Mouse (Mus musculus) cerebellum, adult 9-10 months (tissue): Measurements from ENCODE around the gene Plekho2.
A peak's percentile ranks its signal among the peaks of the same experiment; 100 is the strongest.

ENCODE experiments used
- DNase-seq: peaks from one replicate; pipeline ENCODE4 v3.0.0; 2022

Gene Plekho2

DNA sequence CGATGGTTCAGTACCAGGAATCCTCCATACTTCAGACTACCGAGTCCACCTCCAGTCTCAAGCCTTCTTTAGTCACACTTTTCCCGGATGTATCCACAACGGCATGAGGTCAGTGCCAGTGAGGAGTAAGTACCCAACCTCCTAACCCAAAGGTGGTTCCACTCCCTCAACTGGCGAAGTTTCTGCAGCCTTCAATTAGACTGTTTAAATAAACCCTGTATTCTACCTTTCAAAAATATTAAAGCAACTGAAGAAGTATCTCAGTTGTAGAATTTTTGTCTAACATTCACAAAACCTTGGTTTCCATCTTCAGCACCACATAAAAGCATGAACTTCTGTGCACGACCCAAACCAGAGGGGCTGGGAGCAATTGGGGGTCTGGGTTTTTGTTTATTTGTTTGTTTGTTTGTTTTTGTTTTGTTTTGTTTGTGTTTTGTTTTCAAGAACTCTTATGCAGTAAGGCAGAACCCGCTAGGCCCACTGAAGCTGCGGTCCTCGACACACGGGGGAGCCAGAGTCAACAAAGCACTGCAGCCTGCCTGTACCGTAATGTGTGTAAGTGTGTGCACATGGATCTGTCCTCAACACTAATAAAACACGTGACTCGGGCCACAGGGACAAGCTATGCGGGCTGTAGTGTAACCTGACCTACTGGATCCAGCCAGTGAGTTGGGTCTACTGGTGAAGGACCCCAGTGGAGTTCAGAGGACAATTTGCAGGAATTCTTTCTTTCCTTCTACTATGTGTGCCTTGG, 56.1 kb downstream of the Plekho2 start:
- peak; percentile 80 for DNase-seq

DNA sequence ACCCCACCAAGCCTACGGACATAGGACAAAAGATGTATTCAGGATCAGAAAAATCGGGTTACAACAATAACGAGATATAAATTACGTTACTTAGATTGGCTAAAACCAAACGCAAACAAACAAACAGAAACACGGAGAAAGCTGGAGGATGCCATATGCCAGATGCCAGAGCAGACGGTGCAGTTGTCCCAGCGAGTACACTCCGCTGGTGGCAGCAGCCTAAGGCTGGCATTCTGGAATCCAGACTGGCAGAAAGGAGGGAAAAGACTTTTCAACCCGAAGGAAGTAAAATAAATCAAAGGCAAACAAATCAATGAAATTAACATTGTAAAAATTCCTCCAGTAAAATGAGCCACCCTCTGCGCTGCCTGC, 59.3 kb downstream of the Plekho2 start:
- no peak for DNase-seq

DNA sequence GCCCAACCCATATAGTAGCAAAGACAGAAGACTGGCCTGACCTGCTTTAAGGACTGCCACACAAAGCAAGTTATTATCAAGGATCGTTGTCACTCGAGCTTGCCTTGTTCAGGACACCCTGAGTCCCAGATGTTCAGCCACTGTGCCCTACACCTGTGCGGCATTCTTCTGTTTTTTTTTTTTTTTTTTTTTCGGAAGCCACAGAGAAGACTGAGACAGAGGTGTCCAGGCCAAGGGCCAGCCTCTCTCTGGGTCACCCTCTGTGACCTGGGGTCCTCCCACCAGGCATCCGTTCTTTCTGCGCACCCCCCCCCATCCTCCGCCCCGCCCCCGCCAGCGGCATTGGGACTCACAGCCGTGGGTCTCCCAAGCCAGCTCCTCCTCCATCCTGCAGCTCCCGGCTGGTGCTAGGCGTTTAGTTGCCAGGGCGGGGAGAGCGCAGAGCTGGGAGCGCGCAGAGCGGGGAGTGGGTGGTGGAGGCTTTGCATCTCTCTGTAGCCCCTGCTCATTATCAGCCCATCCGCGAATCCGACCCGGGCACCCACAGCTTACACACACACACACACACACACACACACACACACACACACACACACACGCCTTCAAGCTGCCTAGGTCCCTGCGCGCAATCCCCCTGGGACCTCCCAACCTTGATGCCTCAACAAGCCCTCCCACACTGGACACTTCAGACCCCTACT, 59.9 kb downstream of the Plekho2 start, which contains the start of gene Ankdd1a:
Gene Ankdd1a, minus strand, starts transcription at position 387 of the 698 bp plus-strand sequence.
- DNase-seq = peak; percentile 56

DNA sequence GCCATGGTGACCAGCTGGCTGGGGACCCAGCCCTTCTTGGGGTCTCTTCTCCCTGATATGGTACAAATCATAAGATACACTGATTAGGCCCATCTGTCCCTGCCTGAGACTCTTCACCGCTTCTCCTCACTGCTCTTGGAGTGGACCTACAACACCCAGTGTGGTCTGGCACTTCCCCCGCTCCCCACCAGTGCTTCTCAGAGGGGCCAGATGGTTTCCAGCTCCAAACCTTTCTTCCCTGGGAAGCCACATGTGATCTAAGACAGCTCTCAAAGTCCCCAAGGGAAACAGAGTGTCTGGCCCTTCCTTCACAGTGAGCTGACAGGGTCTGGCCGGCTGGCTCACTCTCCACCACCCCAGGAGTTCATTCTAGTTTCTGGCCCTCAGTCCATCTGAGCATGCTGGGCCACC, 65.0 kb downstream of the Plekho2 start:
- peak; percentile 77 for DNase-seq

DNA sequence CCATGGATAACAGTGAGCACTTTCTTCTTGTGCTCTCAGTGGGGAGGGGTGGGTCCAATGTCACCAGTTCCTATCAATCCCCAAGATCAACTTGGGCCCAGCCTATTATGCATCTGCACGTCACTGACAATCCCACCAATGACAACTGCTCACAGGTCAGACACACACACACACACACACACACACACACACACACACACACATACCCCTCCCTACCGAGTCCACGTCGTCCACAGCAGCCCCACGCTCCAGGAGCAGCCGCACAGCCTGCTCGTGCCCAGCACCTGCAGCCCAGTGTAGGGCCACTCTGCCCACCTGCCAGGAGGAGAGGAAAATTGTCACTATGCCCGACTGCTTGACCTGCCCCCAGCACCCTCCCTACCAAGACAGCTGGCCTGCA, 65.4 kb downstream of the Plekho2 start:
- no peak for DNase-seq

DNA sequence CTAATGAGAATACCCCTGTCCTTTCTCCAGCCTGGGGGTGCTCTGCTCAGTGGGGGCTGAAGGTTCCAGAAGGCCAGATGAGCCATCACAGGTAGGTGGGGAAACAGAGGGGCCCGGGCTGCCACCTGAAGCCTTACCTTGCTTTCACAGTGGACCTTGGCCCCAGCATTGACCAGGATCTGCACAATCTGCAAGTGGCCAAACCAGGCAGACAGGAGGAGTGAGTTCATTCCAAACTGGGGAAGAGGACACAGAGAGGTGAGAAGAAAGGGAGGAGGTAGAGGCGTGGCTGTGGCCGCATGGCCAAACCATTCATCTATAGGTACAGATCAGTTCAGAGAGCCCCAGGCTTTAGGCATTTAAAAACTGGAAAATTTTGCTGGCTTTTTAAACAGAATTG, 67.3 kb downstream of the Plekho2 start:
- no peak for DNase-seq

DNA sequence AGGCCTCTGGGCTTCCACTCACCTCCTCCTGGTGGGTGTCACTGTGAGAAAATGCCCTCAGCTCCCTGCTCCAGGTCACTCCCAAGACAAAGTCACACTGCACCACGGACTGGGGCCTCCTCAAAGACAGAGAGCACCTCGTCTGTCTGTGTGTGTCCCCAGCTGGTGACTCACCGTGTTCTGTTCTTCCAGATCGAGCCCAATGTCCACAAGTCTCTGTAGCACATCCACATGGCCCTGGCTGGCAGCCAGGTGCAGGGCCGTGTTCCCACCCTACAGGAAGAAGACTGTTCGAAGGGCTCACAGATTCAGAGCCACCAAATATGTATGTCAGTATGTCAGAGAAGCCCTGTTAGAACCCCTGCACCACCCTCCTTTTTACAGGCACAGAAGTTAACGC, 71.4 kb downstream of the Plekho2 start:
- DNase-seq = no peak

DNA sequence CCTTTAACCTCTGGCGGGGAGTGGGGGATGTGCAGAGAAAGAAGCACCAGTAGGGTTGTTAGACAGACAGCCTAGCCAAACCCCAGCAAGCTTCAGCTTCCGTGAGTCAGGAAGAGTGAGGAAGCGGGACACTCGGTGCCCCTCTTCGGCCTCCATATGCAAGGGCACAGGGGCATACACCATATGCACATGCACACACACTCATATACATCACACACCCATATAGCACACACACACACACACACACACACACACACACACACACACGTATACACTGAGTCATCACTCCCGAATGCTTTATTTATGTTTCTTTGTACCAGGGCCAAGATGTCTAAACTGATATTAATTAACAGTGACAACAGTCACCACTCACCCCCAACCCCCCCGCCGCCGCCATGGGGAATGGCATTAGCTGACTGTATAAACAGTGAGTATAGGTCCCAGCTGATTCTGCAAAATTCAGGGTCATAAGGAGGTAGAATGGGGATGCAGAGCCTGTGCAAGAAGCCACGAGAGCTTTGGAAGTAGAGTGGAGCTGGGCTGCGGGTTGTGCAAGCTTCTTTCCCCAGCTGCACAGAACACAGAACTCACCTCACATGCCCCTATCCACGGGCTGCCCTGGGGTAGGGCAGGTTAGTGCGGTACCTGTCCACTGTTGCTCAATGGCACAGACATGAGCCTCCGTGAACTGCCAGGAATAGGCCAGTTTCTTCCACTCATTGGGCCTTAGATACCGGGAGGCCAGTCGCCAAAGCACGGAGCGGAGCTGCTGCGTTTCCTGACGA, 76.9 kb downstream of the Plekho2 start:
- DNase-seq = no peak
